18 mouse cellular contexts compared by ENCODE assay signal in the genomic region with DNA sequence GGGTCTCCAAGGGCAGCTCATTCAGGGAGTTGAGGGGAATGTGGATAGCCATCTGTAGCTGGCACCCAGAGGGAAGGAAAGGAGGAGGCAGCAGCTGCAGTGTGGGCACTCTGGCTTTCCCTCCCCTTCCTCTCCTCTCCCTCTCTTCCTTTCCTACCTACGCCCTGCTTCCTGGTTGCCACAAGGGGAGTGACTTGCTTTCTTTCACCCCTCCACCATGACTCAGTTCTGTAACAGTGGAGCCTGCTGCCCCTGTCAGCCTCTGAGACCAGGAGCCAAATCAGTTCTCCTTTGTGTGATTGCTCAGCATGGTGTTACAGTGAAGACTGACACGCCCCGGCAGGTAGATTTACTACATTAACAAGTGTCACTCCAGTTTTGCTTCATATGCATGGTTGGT. TPM values are rescaled to one million over a fixed set of nuclear protein-coding genes. Genes with fewer than 3 reads are reported as not detected.
A peak's percentile ranks its signal among the peaks of the same experiment; 100 is the strongest.
DNase-seq lines count a peak whose midpoint lies in the region; TF ChIP-seq lines count a peak whose summit lies in the region.
"Had no signal": no experiment of that assay in that cellular context is flagged by ENCODE, and none has a peak within 500 bp of the region (broad histone marks: within the 10 kb centered on the region; RNA-seq: fewer than 3 reads in every experiment).

No protein-coding gene starts in this region.

- H3K27me3 ChIP-seq in megakaryocyte, embryonic 14.5 days (replicated peaks): no peaks in the 10 kb centered on the region
- H3K27me3 ChIP-seq: limb, embryonic 12.5 days; midbrain, embryonic 12.5 days had no signal

- H3K27ac ChIP-seq in ES-E14 (ENCODE audit: insufficient read depth, low read depth, low read length, poor library complexity, severe bottlenecking): peak overlapping the region; percentile 18; the same call in 1 of the 2 replicates
- H3K27ac ChIP-seq: hindbrain, embryonic 14.5 days; limb, embryonic 12.5 days; liver, embryonic 14.5 days; midbrain, embryonic 12.5 days had no signal

- H3K4me3 ChIP-seq in ES-E14 (ENCODE audit: insufficient read depth in 1 of 2, low read depth in 1 of 2, low read length in 2 of 2, poor library complexity in 1 of 2, severe bottlenecking in 1 of 2): no peak overlapping the region
- peak overlapping the region; percentile 86 for H3K4me3 ChIP-seq in megakaryocyte, embryonic 14.5 days (replicated peaks)
- H3K4me3 ChIP-seq: limb, embryonic 12.5 days; midbrain, embryonic 12.5 days had no signal

- H3K9ac ChIP-seq in ES-E14 (ENCODE audit: insufficient read depth, low read depth, low read length, poor library complexity, severe bottlenecking): no peak overlapping the region
- H3K9ac ChIP-seq: hindbrain, embryonic 14.5 days; limb, embryonic 12.5 days; liver, embryonic 14.5 days; midbrain, embryonic 12.5 days had no signal

- in situ Hi-C loops in ES-E14 (cut with MboI; ENCODE audit: low sequenced_read_pairs in 2 of 2, unreplicated experiment in 2 of 2): no loop called here

- no peaks in the 10 kb centered on the region for H3K9me3 ChIP-seq in ES-E14 (ENCODE audit: control insufficient read depth, insufficient read depth, low read depth, low read length)
- no peaks in the 10 kb centered on the region for H3K9me3 ChIP-seq in megakaryocyte, embryonic 14.5 days
- H3K9me3 ChIP-seq: limb, embryonic 12.5 days; midbrain, embryonic 12.5 days had no signal

- H3K4me1 ChIP-seq in ES-E14 (ENCODE audit: control insufficient read depth in 2 of 2, insufficient read depth in 2 of 2, low read length in 2 of 2, poor library complexity in 1 of 2): peaks cover 0 to 6% of the 10 kb centered on the region in 2 experiments; a peak in 1 of 4 replicates
- peaks cover 73% of the 10 kb centered on the region for H3K4me1 ChIP-seq in megakaryocyte, embryonic 14.5 days
- H3K4me1 ChIP-seq: limb, embryonic 12.5 days; midbrain, embryonic 12.5 days had no signal

- peaks cover 23% of the 10 kb centered on the region for H3K36me3 ChIP-seq in ES-E14 (ENCODE audit: control insufficient read depth, insufficient read depth, low read length, poor library complexity, severe bottlenecking)
- peaks cover 56% of the 10 kb centered on the region for H3K36me3 ChIP-seq in megakaryocyte, embryonic 14.5 days (replicated peaks; ENCODE audit: low read length)

- peak; percentile 46 to 70 for DNase-seq in layer of hippocampus, adult 18-20 months (ENCODE audit: low spot score in 2 of 2)
- no peak for DNase-seq in layer of hippocampus, postnatal 25 days (ENCODE audit: extremely low spot score in 1 of 2, low spot score in 1 of 2)
- peak; percentile 83 for DNase-seq in 416B (ENCODE audit: low read depth)
- DNase-seq in ES-E14 (ENCODE audit: low read depth, low spot score): no peak
- DNase-seq in B cell, adult 2 months: no peak
- no peak for DNase-seq in adrenal gland, adult 8-10 months
- DNase-seq: cerebellum, adult 11 months; heart, adult 18-20 months; kidney, adult 18-20 months; kidney, postnatal 25 days; lung, postnatal 10 days; right cerebral cortex, postnatal 4 days; thymus, postnatal 14 days had no signal

TF ChIP-seq in ES-E14, 5 proteins besides CTCF, POLR2A, EP300 and RAD21:
- no peak for TF ChIP-seq HCFC1 (IDR thresholded peaks at IDR 0.05; ENCODE audit: borderline replicate concordance, insufficient read depth, low read length)
- TF ChIP-seq CHD2 (IDR thresholded peaks at IDR 0.05; ENCODE audit: low read depth, low read length): no peak
- TF ChIP-seq ZC3H11A (IDR thresholded peaks at IDR 0.05; ENCODE audit: borderline replicate concordance, low read depth, low read length): no peak
- TF ChIP-seq MAFK (IDR thresholded peaks at IDR 0.05; ENCODE audit: insufficient read depth, low read depth, low read length): no peak
- no peak for TF ChIP-seq ZNF384 (IDR thresholded peaks at IDR 0.05; ENCODE audit: low read depth, low read length)
TF ChIP-seq in ES-E14: peak in this region for 0.

RNA-seq across cellular contexts. Expression of a gene that starts 12.8 kb away (rescaled TPM):
- total RNA-seq in layer of hippocampus, adult 18-20 months (2021): 10 to 100 TPM; 90.6 to 97.5 TPM
- 10 to 100 TPM; 80.3 to 91.2 TPM for total RNA-seq in layer of hippocampus, postnatal 25 days (2021)
- 173 and 191 TPM in 2 replicates for total RNA-seq in ES-E14 (2012; rRNA removed)
- polyA plus RNA-seq in megakaryocyte, embryonic 14.5 days (2012; ENCODE audit: insufficient read depth, low replicate concordance): 12.3 and 28.6 TPM in 2 replicates
- total RNA-seq in adrenal gland, adult 8-10 months (2022): 10 to 100 TPM; 54.5 to 66.7 (median 63.1) TPM

RNA-seq across cellular contexts. Expression of a gene that starts 28.9 kb away (rescaled TPM):
- 10 to 100 TPM; 37.2 to 41.8 TPM for total RNA-seq in layer of hippocampus, adult 18-20 months (2021)
- 10 to 100 TPM; 39.7 to 43.8 TPM for total RNA-seq in layer of hippocampus, postnatal 25 days (2021)
- 3.6 and 8.1 TPM in 2 replicates for total RNA-seq in ES-E14 (2012; rRNA removed)
- 0.54 TPM in 1 of 2 replicates, not detected in the other for polyA plus RNA-seq in megakaryocyte, embryonic 14.5 days (2012; ENCODE audit: insufficient read depth, low replicate concordance)
- 1 to 10 TPM; 1.8 to 6.1 (median 3.3) TPM for total RNA-seq in adrenal gland, adult 8-10 months (2022)

Comparison
In these comparisons a context has a peak if more than half of its experiments do, and no peak if none do; other contexts are left out.
1. DNase-seq: peak in layer of hippocampus, adult 18-20 months (2 of 2) and 416B (single experiment); none in layer of hippocampus, postnatal 25 days (0 of 2), ES-E14 (single experiment), B cell, adult 2 months (0 of 2) and adrenal gland, adult 8-10 months (single experiment).